Mouse (Mus musculus): ENCODE results near the gene Cdc25a.

DNA sequence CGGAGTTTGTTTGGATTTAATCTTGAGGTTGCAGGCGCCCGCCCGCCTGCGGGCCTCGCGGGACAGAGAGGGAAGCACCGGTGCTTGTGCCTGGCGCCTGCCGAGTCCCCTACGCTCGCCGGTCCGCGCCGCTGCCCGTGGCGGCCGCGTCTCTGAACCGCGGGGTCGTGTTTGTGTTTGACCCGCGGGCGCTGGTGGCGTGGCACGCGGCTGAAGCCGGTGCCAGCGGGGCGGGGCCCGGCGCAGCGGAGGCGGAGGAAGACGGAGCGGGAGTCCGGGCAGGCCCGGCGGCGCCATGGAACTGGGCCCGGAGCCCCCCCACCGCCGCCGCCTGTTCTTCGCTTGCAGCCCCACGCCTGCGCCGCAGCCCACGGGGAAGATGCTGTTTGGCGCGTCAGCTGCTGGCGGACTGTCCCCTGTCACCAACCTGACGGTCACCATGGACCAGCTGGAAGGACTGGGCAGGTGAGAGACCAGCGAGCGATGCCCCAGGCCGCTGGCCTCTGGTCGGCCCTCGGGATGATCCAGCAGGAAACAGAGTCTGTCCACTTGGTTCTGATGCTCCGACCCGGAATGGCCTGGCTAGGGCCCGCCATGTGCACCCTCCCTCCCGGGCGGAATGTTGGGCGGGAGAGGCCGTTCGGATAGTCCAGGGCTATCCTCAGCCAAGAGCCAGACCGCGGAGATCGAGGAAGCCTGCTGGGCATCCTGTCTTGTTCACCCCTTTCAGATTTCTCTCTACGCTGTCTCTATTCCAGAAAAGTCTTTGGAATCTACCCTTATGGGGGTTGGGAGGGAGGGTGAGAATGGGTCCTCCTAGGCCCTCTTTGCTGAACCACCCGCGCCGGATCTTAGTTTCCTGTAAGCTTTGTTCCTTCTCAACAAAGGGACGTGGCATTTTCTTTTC lies 569 bp downstream of the Cdc25a start:
- no peak for TF ChIP-seq CTCF (IDR thresholded peaks at IDR 0.05; ENCODE audit: borderline replicate concordance, extremely low read depth, insufficient read depth, insufficient read length)
- TF ChIP-seq POLR2A (IDR thresholded peaks at IDR 0.05; ENCODE audit: borderline replicate concordance, extremely low read depth, insufficient read depth, insufficient read length, poor library complexity, severe bottlenecking), result no peak
